Mouse (Mus musculus) bone marrow, adult 2 months (tissue): ENCODE measurements at regions not wholly inside any gene's neighbourhood (a gene's known extent, or its start where the extent isn't known, plus 50 kb on each side); places are given as distances from the start of the nearest gene placed in this dataset.

Source experiments
- CTCF ChIP-seq: fragments of 200-500 bp; IDR thresholded peaks from 2 replicates; pipeline ENCODE4 v1.5.1; 2011; ENCODE audit warnings: low read length, control low read depth; ENCODE audit not compliant: control insufficient read depth, insufficient read depth
- POLR2A ChIP-seq: fragments of 200-500 bp; IDR thresholded peaks from 2 replicates; pipeline ENCODE4 v1.6.1; 2011; ENCODE audit warnings: low read depth, mild to moderate bottlenecking, control low read depth, low read length, borderline replicate concordance; ENCODE audit not compliant: control insufficient read depth

DNA sequence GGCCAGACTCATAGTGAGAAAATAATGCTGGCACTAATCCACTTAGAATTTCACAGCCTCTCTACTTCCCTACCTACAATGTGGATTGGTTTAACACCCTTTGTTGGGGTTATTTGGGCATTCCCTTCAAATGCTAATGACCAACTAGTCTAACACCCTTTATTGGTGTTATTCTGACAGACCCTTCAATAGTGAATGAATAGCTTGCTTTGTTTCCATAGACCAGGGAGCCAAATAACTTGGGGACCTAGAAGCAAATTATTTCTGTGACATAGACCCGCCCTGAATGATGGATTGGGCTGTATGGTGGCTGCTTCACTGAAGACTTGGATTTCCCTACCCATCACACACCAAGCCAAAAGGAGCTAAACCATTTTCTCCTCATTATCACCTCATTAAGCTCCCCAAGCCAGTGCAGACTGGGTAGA lies 449.3 kb upstream of the BC052040 start:
- TF ChIP-seq POLR2A (no peak), CTCF (no peak)
